Mouse (Mus musculus): ENCODE results near the gene Cerkl. TPM values are rescaled to one million over a fixed set of nuclear protein-coding genes. Genes with fewer than 3 reads are reported as not detected.

The Cerkl gene
- polyA plus RNA-seq (2012; ENCODE audit: low replicate concordance) = 0.35 and 2.4 TPM in 2 replicates

DNA sequence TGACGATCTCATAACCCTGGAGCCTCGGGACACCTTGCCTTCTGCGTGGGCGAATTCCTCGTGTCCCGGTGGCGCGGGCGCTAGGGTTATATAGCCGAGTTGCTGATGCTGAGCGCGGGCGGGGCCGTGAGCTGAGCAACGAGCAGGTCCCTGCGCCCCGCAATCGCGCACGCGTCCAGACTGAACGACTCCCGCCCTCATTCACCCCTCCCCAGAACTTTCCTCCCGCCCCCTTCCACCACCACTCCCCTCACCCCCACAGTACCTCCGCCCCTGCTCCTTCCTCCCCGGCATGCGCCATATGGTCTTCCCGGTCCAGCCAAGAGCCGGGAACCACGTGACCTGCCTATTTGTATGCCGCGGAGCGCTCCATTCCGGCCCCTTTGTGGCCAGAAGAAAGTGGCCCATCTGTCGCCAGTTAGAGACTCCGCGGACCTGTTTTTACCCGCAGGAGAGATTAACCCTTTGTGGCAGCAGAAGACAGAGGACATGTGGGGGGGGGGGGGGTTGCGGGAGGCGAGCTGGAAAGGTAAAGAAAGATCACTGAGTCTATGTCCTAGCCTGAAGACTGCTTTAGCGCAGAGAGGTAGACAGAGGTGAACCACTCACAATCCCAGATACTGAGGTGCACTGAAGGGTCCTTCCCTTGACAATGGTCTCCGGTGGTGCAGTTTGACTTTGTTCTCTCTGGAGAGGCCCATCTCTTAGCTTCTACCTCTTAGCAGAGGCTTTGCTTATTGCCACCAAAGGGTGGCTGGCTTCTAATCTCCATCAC lies at the start of gene Cerkl, which contains the start of gene Neurod1:
Gene Cerkl, minus strand, starts transcription at position 211 of the 775 bp plus-strand sequence.
Gene Neurod1, minus strand, starts transcription at position 177 of the 775 bp plus-strand sequence.

Other genes with a start within 250 kb of the Cerkl start
- 30.6 and 66.8 TPM in 2 replicates for gene Itga4, start 201.4 kb downstream of the Cerkl start, polyA plus RNA-seq (2012; ENCODE audit: low replicate concordance)
- gene Neurod1, start within 50 bp of the Cerkl start, polyA plus RNA-seq (2012; ENCODE audit: low replicate concordance) = not detected in 2 replicates
- 7.7 and 26.3 TPM in 2 replicates for gene Itprid2, start 178.6 kb upstream of the Cerkl start, polyA plus RNA-seq (2012; ENCODE audit: low replicate concordance)

Data from hematopoietic multipotent progenitor cell, adult 10-12 weeks (in vitro differentiated cells).